Mouse (Mus musculus): ENCODE data around the gene Slc25a4.

The Slc25a4 gene

DNA sequence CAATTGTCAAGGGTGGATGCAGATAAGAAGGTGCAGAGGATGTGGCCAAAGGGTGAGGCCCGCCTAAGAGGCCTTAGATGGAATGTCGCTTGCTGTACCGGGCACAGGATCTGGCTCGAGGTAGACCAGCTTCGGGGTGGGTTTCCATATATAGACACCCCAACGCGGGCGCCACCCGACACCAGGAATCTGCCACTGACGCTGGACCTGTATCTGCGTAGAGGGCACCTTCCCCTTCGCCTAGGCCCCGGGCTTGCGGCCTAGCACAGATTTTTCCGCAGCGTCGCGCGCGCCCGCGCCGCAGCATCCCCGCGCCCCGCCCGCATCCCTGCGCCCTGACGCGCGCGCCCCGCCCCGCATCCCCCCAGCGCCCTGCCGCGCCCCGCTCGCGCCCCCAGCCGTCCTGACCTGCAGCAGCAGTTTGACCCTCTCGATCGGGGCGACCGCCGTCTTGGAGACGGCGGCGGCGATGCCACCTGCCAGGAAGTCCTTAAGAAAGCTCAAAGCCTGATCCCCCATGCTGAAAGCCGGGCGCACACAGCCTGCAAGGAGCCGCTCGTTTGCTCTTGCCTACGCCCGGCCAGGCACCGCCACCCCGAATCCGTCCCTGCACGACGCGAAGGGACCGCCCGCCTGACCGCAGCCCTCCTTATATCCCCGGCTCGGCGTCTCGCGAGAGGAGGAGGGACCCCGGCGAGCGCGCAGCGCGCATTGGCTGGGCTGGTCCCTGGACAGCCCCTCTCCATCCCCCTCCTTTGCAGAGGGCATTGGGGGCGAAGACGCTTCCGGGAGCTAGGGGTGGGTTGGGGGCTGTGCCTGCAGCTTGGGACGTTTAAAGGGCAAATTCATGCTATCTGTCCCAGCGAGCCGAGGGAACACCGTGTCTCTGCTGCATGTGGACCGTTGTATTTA lies at the start of gene Slc25a4:
Gene Slc25a4 (minus strand): TSS at position 881 of the 912 bp plus-strand sequence.
- in situ Hi-C loops (cut with MboI; ENCODE audit: low pct_unique_long_range_greater_than_20kb in 1 of 2, low sequenced_read_pairs in 2 of 2, unreplicated experiment in 1 of 2): no loop called here

DNA sequence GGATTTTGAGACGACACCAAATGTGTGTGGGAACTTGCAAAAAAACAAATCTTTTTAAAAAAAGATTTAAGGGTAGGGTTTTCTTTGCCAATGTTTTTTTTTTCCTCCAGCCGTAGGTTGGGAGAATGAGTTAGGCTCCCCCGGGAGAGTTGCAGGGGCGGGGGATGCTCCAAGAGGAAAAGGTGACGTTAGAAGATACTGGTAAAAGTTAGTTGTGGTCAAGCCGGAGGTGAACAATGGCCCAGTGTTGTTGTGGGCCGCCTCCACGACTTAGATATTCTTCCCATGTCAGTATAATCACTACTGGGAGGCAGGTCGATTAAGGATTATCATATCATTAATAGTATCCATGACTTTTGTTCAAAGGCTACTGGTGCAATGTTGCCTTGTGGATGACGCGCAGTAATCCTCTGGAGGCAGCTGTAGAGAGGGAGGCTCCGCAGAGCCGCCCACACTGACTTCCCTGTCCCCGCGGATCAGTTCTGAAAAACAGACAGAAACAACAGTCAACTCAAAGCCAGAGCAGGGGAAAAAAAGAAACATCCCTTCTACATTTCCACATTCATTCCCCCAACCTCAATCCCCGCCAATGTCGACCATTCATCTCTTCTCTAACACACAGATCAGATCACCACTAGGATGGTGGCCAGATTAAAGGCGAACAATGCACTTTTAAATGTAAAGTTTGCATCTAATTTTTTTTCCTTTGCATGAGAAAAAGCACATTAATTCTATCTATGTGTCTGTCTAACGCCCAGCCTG lies 47.0 kb upstream of the Slc25a4 start:
- in situ Hi-C loops (cut with MboI; ENCODE audit: low pct_unique_long_range_greater_than_20kb in 1 of 2, low sequenced_read_pairs in 2 of 2, unreplicated experiment in 1 of 2): no loop called here

- in situ Hi-C loops (cut with MboI; ENCODE audit: low pct_unique_long_range_greater_than_20kb in 1 of 2, low sequenced_read_pairs in 2 of 2, unreplicated experiment in 1 of 2): no loop called here
Observed at GRCm38 (mm10) chr8:46252456-46252855, 41.4 kb upstream of the Slc25a4 start.

- in situ Hi-C loops (cut with MboI; ENCODE audit: low pct_unique_long_range_greater_than_20kb in 1 of 2, low sequenced_read_pairs in 2 of 2, unreplicated experiment in 1 of 2): no loop called here
Observed at GRCm38 (mm10) chr8:46251561-46251960, 40.5 kb upstream of the Slc25a4 start.

DNA sequence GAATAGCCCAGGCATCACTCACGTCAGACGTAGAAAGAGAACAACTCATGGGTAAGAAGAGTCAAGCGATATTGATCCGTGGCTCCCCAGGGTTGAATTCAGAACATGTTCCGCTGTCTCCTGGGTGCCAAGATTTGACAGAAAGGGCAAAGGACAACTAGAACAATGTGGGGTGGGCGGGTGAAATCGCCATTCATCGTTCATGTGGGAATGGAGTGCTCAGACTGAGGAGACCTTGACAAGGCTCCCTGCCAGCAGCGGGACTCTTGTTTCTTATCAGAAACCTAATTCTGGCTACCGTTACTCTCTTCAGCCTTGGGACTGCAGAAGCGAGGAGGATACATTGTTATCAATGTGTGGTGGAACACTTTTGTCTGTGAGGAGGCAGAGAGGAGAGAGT lies 35.3 kb upstream of the Slc25a4 start:
- in situ Hi-C loops (cut with MboI; ENCODE audit: low pct_unique_long_range_greater_than_20kb in 1 of 2, low sequenced_read_pairs in 2 of 2, unreplicated experiment in 1 of 2): loop anchor here (5.0 to 25.0 kb wide), 2 partner anchors 301 to 691 kb away; no protein-coding TSS in a partner anchor

GRCm38 (mm10) chr8:46242946-46243345 lies 31.9 kb upstream of the Slc25a4 start:
- in situ Hi-C loops (cut with MboI; ENCODE audit: low pct_unique_long_range_greater_than_20kb in 1 of 2, low sequenced_read_pairs in 2 of 2, unreplicated experiment in 1 of 2): loop anchor here in 1 of 2 experiments (25.0 kb wide), 1 partner anchor 694 kb away; no protein-coding TSS in a partner anchor

DNA sequence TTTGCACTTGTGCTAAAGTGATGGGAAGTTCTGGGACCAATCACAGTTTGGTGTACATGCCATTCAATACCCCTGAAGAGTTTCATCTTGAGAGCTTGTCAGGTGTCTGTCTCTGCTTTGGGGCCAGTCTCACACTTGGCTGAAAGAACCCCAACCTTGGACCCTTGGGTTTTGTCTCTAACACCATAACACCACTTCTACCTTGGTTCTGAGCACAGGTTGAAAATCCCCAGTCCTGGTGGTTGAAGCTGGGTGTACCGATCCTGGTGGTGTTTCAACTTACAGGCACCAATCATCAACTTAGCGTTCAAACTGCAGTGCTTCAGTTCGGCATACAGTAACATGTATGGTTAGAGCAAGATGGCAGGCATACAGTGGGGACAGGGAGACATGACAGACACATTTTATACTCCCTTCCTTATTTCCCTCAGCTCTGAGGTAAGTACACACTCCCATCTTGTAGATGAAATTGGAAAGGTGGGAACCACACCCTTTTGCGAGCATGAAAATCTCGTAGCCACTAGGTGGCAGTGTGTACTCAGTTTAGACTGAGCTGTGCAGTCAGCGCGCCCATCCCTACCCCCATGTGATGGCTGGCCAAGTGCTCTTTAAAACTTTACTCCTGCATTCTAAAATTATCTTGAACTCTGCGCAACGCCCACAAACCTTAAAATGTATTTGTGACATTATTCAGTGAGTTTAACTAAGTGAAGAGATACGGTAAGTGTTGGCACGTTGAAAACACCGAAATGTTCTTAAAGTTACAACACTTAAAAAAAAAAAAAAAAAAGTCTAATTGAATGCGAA lies 30.7 kb upstream of the Slc25a4 start:
- in situ Hi-C loops (cut with MboI; ENCODE audit: low pct_unique_long_range_greater_than_20kb in 1 of 2, low sequenced_read_pairs in 2 of 2, unreplicated experiment in 1 of 2): loop anchor here in 1 of 2 experiments (25.0 kb wide), 1 partner anchor 696 kb away; no protein-coding TSS in a partner anchor

GRCm38 (mm10) chr8:46236441-46237223 lies 25.5 kb upstream of the Slc25a4 start:
- in situ Hi-C loops (cut with MboI; ENCODE audit: low pct_unique_long_range_greater_than_20kb in 1 of 2, low sequenced_read_pairs in 2 of 2, unreplicated experiment in 1 of 2): loop anchor here in 1 of 2 experiments (25.0 kb wide), 1 partner anchor 701 kb away; no protein-coding TSS in a partner anchor

GRCm38 (mm10) chr8:46234736-46235135 lies 23.7 kb upstream of the Slc25a4 start:
- in situ Hi-C loops (cut with MboI; ENCODE audit: low pct_unique_long_range_greater_than_20kb in 1 of 2, low sequenced_read_pairs in 2 of 2, unreplicated experiment in 1 of 2): loop anchor here in 1 of 2 experiments (25.0 kb wide), 1 partner anchor 703 kb away; no protein-coding TSS in a partner anchor

GRCm38 (mm10) chr8:46232798-46233197 lies 21.7 kb upstream of the Slc25a4 start:
- in situ Hi-C loops (cut with MboI; ENCODE audit: low pct_unique_long_range_greater_than_20kb in 1 of 2, low sequenced_read_pairs in 2 of 2, unreplicated experiment in 1 of 2): loop anchor here in 1 of 2 experiments (25.0 kb wide), 1 partner anchor 705 kb away; no protein-coding TSS in a partner anchor

DNA sequence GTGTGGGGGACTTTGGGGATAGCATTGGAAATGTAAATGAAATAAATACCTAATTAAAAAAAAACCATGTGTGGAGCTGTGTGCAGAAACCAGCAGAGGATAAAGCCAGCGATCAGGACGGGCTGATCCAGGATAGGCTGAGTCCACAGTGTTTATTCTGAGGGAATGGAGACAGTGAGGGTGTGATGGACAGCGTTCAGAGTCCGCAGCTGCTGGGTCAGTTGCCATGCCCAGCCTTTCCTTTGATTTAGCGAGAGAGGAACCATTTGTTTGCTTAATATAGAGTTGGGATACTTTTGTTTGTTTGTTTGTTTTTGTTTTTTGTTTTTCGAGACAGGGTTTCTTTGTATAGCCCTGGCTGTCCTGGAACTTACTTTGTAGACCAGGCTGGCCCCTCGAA lies 20.9 kb upstream of the Slc25a4 start:
- in situ Hi-C loops (cut with MboI; ENCODE audit: low pct_unique_long_range_greater_than_20kb in 1 of 2, low sequenced_read_pairs in 2 of 2, unreplicated experiment in 1 of 2): loop anchor here in 1 of 2 experiments (25.0 kb wide), 1 partner anchor 705 kb away; no protein-coding TSS in a partner anchor

DNA sequence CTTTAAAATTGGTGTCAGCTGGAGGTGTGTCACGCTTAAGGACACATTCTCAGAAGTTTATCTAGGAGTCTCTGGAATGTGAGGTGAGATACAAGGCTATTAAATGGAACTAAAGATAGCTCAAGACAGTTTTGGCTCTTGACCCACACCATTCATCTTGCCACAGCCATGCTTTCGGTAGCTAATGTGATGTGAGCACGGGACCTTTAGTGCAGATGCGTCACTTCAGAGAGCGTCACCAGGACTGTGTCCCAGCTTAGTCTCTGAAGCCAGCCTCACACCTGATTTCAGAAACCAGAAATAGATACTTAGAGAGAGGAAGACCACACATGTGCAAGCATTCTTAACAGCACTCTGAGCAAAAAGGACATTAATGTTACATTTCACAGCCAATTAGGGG lies 15.5 kb upstream of the Slc25a4 start:
- in situ Hi-C loops (cut with MboI; ENCODE audit: low pct_unique_long_range_greater_than_20kb in 1 of 2, low sequenced_read_pairs in 2 of 2, unreplicated experiment in 1 of 2): loop anchor here in 1 of 2 experiments (25.0 kb wide), 1 partner anchor 711 kb away; no protein-coding TSS in a partner anchor

- in situ Hi-C loops (cut with MboI; ENCODE audit: low pct_unique_long_range_greater_than_20kb in 1 of 2, low sequenced_read_pairs in 2 of 2, unreplicated experiment in 1 of 2): loop anchor here in 1 of 2 experiments (25.0 kb wide), 1 partner anchor 712 kb away; no protein-coding TSS in a partner anchor
Observed at GRCm38 (mm10) chr8:46225501-46225900, 14.4 kb upstream of the Slc25a4 start.

GRCm38 (mm10) chr8:46220566-46220965 lies 9.5 kb upstream of the Slc25a4 start:
- in situ Hi-C loops (cut with MboI; ENCODE audit: low pct_unique_long_range_greater_than_20kb in 1 of 2, low sequenced_read_pairs in 2 of 2, unreplicated experiment in 1 of 2): no loop called here

- in situ Hi-C loops (cut with MboI; ENCODE audit: low pct_unique_long_range_greater_than_20kb in 1 of 2, low sequenced_read_pairs in 2 of 2, unreplicated experiment in 1 of 2): no loop called here
Observed at GRCm38 (mm10) chr8:46216838-46217237, 5.8 kb upstream of the Slc25a4 start.

DNA sequence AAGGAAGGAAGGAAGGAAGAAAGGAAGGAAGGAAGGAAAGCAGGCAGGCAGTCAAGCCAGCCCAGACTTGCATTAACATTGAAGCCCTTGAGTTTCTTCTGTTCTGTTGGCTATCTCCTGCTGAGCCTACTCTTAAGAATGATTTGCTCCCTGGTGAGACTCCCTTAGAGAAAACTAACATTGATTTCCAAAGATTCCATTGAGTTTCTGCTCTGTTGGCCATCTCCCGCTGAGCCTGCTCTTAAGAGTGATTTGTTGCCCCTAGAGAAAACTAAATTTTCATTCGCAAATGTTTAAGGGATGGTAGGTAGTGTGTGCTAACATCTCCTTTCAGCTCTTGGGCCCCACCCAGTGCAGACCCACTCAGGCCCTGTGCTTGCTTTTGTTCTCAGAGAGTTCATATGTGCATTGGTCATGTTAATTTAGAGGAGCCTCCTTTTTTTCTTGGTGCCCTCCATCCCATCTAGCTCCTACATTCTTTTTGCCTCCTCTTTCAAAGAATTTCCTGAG lies 2.9 kb upstream of the Slc25a4 start:
- in situ Hi-C loops (cut with MboI; ENCODE audit: low pct_unique_long_range_greater_than_20kb in 1 of 2, low sequenced_read_pairs in 2 of 2, unreplicated experiment in 1 of 2): no loop called here

DNA sequence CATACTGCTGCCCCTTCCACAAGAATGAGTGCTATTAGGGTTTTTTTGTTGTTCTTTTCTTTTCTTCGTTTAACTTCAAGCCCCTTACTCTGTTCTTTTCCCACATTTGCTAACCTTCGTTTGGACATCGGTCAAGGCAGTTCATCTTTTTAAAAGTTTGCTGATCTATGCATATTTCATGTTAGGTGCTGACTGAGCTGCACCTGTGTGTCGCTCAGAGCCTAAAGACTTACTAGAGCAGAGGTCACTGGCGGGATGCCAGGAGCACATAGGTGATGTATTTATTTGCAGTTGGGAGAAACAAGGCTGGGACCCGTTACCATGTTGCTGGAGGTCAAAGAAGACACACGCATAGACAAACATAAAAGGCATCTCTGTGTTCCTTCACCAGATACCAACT lies 1.1 kb upstream of the Slc25a4 start:
- in situ Hi-C loops (cut with MboI; ENCODE audit: low pct_unique_long_range_greater_than_20kb in 1 of 2, low sequenced_read_pairs in 2 of 2, unreplicated experiment in 1 of 2): no loop called here

All from mouse embryonic stem cell (cell line).